Mouse (Mus musculus) neural tube, embryonic 11.5 days (tissue): ENCODE results near the gene Zdhhc18. TPM values are rescaled to one million over a fixed set of nuclear protein-coding genes. Genes with fewer than 3 reads are reported as not detected.
A peak's percentile ranks its signal among the peaks of the same experiment; 100 is the strongest.

Source experiments
- ATAC-seq: fragments of 200-750 bp; cut with Nextera tagmentation; 2 replicates; pipeline ENCODE4 v1.8.0; 2017; ENCODE audit warnings: moderate number of reproducible peaks, mild to moderate bottlenecking, moderate TSS enrichment, moderate library complexity; ENCODE audit not compliant: insufficient read depth, low FRiP score, low TSS enrichment
- DNase-seq: peaks from one replicate; pipeline ENCODE4 v3.0.0-alpha.2; 2015; ENCODE audit warnings: low spot score
- H3K27ac ChIP-seq: fragments of 300-500 bp; sonication (generic); 2 replicates; pipeline ENCODE4 v1.5.1; 2014; ENCODE audit warnings: low read depth, mild to moderate bottlenecking, low read length
- H3K27me3 ChIP-seq: fragments of 300-500 bp; sonication (generic); 2 replicates; pipeline ENCODE4 v1.6.1; 2014; ENCODE audit warnings: mild to moderate bottlenecking, low read length, mixed read lengths; ENCODE audit not compliant: control insufficient read depth, insufficient read depth
- H3K36me3 ChIP-seq: fragments of 300-500 bp; sonication (generic); 2 replicates; pipeline ENCODE4 v1.6.1; 2014; ENCODE audit warnings: mild to moderate bottlenecking, low read length, moderate library complexity, mixed read lengths; ENCODE audit not compliant: control insufficient read depth, insufficient read depth
- H3K4me1 ChIP-seq: fragments of 300-500 bp; sonication (generic); 2 replicates; pipeline ENCODE4 v1.6.1; 2014; ENCODE audit warnings: low read length, mixed read lengths; ENCODE audit not compliant: control insufficient read depth, insufficient read depth
- H3K4me2 ChIP-seq: fragments of 300-500 bp; sonication (generic); 2 replicates; pipeline ENCODE4 v1.6.1; 2014; ENCODE audit warnings: low read depth, mild to moderate bottlenecking, moderate library complexity
- H3K4me3 ChIP-seq: fragments of 300-500 bp; sonication (generic); 2 replicates; pipeline ENCODE4 v1.5.1; 2014; ENCODE audit warnings: low read depth, low read length
- H3K9ac ChIP-seq: fragments of 300-500 bp; sonication (generic); 2 replicates; pipeline ENCODE4 v1.6.1; 2014; ENCODE audit warnings: mild to moderate bottlenecking, low read length
- H3K9me3 ChIP-seq: fragments of 300-500 bp; sonication (generic); 2 replicates; pipeline ENCODE4 v1.6.1; 2016; ENCODE audit warnings: low read length; ENCODE audit not compliant: control insufficient read depth
- WGBS: fragments of 180-500 bp; shearing (Covaris S2); extraction: QIAGEN DNeasy Blood & Tissue Kit; methylation state at CpG from one replicate; pipeline ENCODE4 v1.1.7; 2014; 5-methylcytosine and 5-hydroxymethylcytosine counted together
- polyA plus RNA-seq: library from polyadenylated mRNA; unstranded; fragments of >200 nt; fragmentation: Nextera tagmentation; extraction: Ambion mirVana; gene quantifications from 2 replicates; pipeline ENCODE4 v1.2.1, GENCODE M21; 2014

The Zdhhc18 gene
- polyA plus RNA-seq, 1 experiment from 2014 or later: 3.5 TPM

- Histone ChIP-seq H3K4me1 (peaks cover 15% of the 10 kb centered on the region), H3K27ac (no peak overlapping the region), H3K27me3 (no peaks in the 10 kb centered on the region), H3K4me3 (no peak overlapping the region), H3K36me3 (peaks cover 16% of the 10 kb centered on the region), H3K4me2 (no peak overlapping the region), H3K9ac (no peak overlapping the region), H3K9me3 (no peaks in the 10 kb centered on the region)
- ATAC-seq (no peak), DNase-seq (no peak)
- WGBS: 77% methylated on average over 7 of the region's 7 CpGs
Measured at GRCm38 (mm10) chr4:133677266-133677665, 27.3 kb upstream of the Zdhhc18 start.

GRCm38 (mm10) chr4:133676189-133676588, 26.2 kb upstream of the Zdhhc18 start:
- DNase-seq (no peak), ATAC-seq (no peak)
- Histone ChIP-seq H3K9ac (no peak overlapping the region; the same call in 1 of the 2 replicates), H3K27me3 (no peaks in the 10 kb centered on the region), H3K4me3 (no peak overlapping the region), H3K4me1 (peaks cover 20% of the 10 kb centered on the region), H3K27ac (no peak overlapping the region), H3K4me2 (no peak overlapping the region), H3K36me3 (peaks cover 14% of the 10 kb centered on the region), H3K9me3 (no peaks in the 10 kb centered on the region)
- whole genome bisulfite sequencing: 28% methylated on average over 3 of the region's 3 CpGs

GRCm38 (mm10) chr4:133675594-133676016, 25.7 kb upstream of the Zdhhc18 start:
- DNase-seq (peak; percentile 80), ATAC-seq (peak; percentile 49)
- Histone ChIP-seq H3K9me3 (no peaks in the 10 kb centered on the region), H3K27me3 (no peaks in the 10 kb centered on the region), H3K4me3 (no peak overlapping the region), H3K27ac (no peak overlapping the region), H3K36me3 (peaks cover 9% of the 10 kb centered on the region), H3K4me1 (peaks cover 20% of the 10 kb centered on the region), H3K4me2 (no peak overlapping the region), H3K9ac (no peak overlapping the region; the same call in 1 of the 2 replicates)
- 1% methylated on average over 5 of the region's 5 CpGs for WGBS

- ATAC-seq (no peak), DNase-seq (no peak)
- Histone ChIP-seq H3K9me3 (no peaks in the 10 kb centered on the region), H3K27ac (no peak overlapping the region), H3K9ac (no peak overlapping the region), H3K36me3 (peaks cover 2% of the 10 kb centered on the region; the same call in 1 of the 2 replicates), H3K4me3 (no peak overlapping the region), H3K4me2 (no peak overlapping the region), H3K27me3 (no peaks in the 10 kb centered on the region), H3K4me1 (peaks cover 20% of the 10 kb centered on the region)
- WGBS: 71% methylated on average over 8 of the region's 8 CpGs
Measured at GRCm38 (mm10) chr4:133674331-133674695, 24.4 kb upstream of the Zdhhc18 start.

- H3K9ac ChIP-seq: no peak overlapping the region
- no peak overlapping the region for H3K27ac ChIP-seq
- no peak for ATAC-seq
- 43% methylated on average over 10 of the region's 10 CpGs for WGBS
- H3K36me3 ChIP-seq: peaks cover 2% of the 10 kb centered on the region; the same call in 1 of the 2 replicates
- 0 out of 2 replicates have a peak overlapping the region, but pooled peaks have one; percentile 1 for H3K4me2 ChIP-seq
- DNase-seq: no peak
- H3K9me3 ChIP-seq: no peaks in the 10 kb centered on the region
- H3K4me3 ChIP-seq: no peak overlapping the region
- peaks cover 20% of the 10 kb centered on the region for H3K4me1 ChIP-seq
- H3K27me3 ChIP-seq: no peaks in the 10 kb centered on the region
Measured at GRCm38 (mm10) chr4:133673666-133674330, 23.8 kb upstream of the Zdhhc18 start.

- H3K9me3 ChIP-seq: no peaks in the 10 kb centered on the region
- no peaks in the 10 kb centered on the region for H3K36me3 ChIP-seq
- ATAC-seq (no peak; the same call in 1 of the 2 replicates), DNase-seq (no peak)
- WGBS: 5% methylated on average over 24 of the region's 24 CpGs
- H3K4me2 ChIP-seq: peak overlapping the region; percentile 62
- peak overlapping the region; percentile 94 for H3K27ac ChIP-seq
- peaks cover 20% of the 10 kb centered on the region for H3K4me1 ChIP-seq
- H3K9ac ChIP-seq: peak overlapping the region; percentile 72
- H3K27me3 ChIP-seq: no peaks in the 10 kb centered on the region
- H3K4me3 ChIP-seq: peak overlapping the region; percentile 65
Measured at GRCm38 (mm10) chr4:133672845-133673647, 23.1 kb upstream of the Zdhhc18 start.

GRCm38 (mm10) chr4:133671881-133672844, 22.2 kb upstream of the Zdhhc18 start, which contains the start of gene Pigv:
Gene Pigv (minus strand): TSS chr4:133672647.
- peaks cover 18% of the 10 kb centered on the region for H3K4me1 ChIP-seq

More at GRCm38 (mm10) chr4:133671881-133672844, 22.2 kb upstream of the Zdhhc18 start, which contains the start of gene Pigv:
- ATAC-seq (peak; percentile 79), DNase-seq (peak; percentile 95)
- Histone ChIP-seq H3K4me2 (peak within 1 kb of the TSS; percentile 62), H3K4me3 (peak within 1 kb of the TSS; percentile 65), H3K9ac (peak within 1 kb of the TSS; percentile 72), H3K27ac (peak within 1 kb of the TSS; percentile 94), H3K9me3 (no peaks in the 10 kb centered on the region), H3K27me3 (no peaks in the 10 kb centered on the region), H3K36me3 (no peaks in the 10 kb centered on the region)
- under 1% methylated on average over 51 of the region's 76 CpGs for WGBS
